Mouse (Mus musculus) olfactory bulb, adult 2 months (tissue): ENCODE results near the gene Gpr45.

Experiments
- CTCF ChIP-seq: fragments of 200-500 bp; IDR thresholded peaks from 2 replicates; pipeline ENCODE4 v1.5.1; 2012; ENCODE audit warnings: low read depth, mild to moderate bottlenecking, low read length, moderate library complexity; ENCODE audit not compliant: insufficient read depth
- POLR2A ChIP-seq: fragments of 200-500 bp; IDR thresholded peaks from 2 replicates; pipeline ENCODE4 v1.6.1; 2012; ENCODE audit warnings: mild to moderate bottlenecking, low read depth, low read length, moderate library complexity; ENCODE audit not compliant: insufficient read depth

DNA sequence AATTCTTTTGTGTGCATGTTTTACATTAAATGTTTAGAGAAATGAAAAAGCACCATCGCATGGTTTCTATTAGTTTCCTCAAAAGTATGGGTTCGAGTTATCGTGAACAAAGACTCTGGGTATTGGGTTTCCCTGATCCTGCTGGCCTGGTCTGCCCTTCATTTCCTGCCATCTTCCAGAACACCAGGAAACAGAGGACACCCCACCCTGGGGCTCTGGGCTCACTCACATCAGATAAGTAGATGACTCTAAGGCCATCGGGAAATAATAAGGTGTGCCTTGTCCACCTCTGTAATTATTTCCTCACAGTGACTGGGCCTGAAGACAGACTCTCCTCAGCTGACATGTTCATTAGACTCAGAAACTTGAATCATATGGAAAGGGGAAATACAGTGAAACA lies 57.8 kb downstream of the Gpr45 start:
- TF ChIP-seq CTCF (no peak), POLR2A (no peak)
